Mouse (Mus musculus) midbrain, embryonic 16.5 days (tissue): ENCODE data around the gene Diablo. TPM values are rescaled to one million over a fixed set of nuclear protein-coding genes. Genes with fewer than 3 reads are reported as not detected.
A peak's percentile ranks its signal among the peaks of the same experiment; 100 is the strongest.

Experiments used
- ATAC-seq: fragments of 200-750 bp; cut with Nextera tagmentation; 2 replicates; pipeline ENCODE4 v1.8.0; 2017; ENCODE audit warnings: moderate TSS enrichment
- H3K27ac ChIP-seq: fragments of 300-500 bp; sonication (generic); 2 replicates; pipeline ENCODE4 v1.5.1; 2014; ENCODE audit warnings: mild to moderate bottlenecking, low read length, mixed read lengths
- H3K27me3 ChIP-seq: fragments of 300-500 bp; sonication (generic); 2 replicates; pipeline ENCODE4 v1.6.1; 2014; ENCODE audit warnings: low read depth, low read length, mixed read lengths; ENCODE audit not compliant: control insufficient read depth, insufficient read depth
- H3K36me3 ChIP-seq: fragments of 300-500 bp; sonication (generic); 2 replicates; pipeline ENCODE4 v1.6.1; 2014; ENCODE audit warnings: mild to moderate bottlenecking, low read length, moderate library complexity, mixed read lengths; ENCODE audit not compliant: control insufficient read depth, insufficient read depth
- H3K4me1 ChIP-seq: fragments of 300-500 bp; sonication (generic); 2 replicates; pipeline ENCODE4 v1.6.1; 2014; ENCODE audit warnings: mild to moderate bottlenecking, low read length, mixed read lengths; ENCODE audit not compliant: control insufficient read depth, insufficient read depth
- H3K4me2 ChIP-seq: fragments of 300-500 bp; sonication (generic); 2 replicates; pipeline ENCODE4 v1.6.1; 2014; ENCODE audit warnings: mild to moderate bottlenecking, low read length, mixed read lengths
- H3K4me3 ChIP-seq: fragments of 300-500 bp; sonication (generic); 2 replicates; pipeline ENCODE4 v1.5.1; 2014; ENCODE audit warnings: low read depth, mild to moderate bottlenecking, low read length, moderate library complexity, mixed read lengths
- H3K9ac ChIP-seq: fragments of 300-500 bp; sonication (generic); 2 replicates; pipeline ENCODE4 v1.6.1; 2014; ENCODE audit warnings: low read depth, low read length, mixed read lengths
- H3K9me3 ChIP-seq: fragments of 300-500 bp; sonication (generic); replicated peaks from 2 replicates; pipeline ENCODE4 v1.6.1; 2014; ENCODE audit warnings: mild to moderate bottlenecking, low read length, mixed read lengths; ENCODE audit not compliant: control insufficient read depth, poor library complexity, severe bottlenecking
- WGBS: fragments of 180-500 bp; shearing (Covaris S2); extraction: QIAGEN DNeasy Blood & Tissue Kit; methylation state at CpG from one replicate; pipeline ENCODE4 v1.1.7; 2014; 5-methylcytosine and 5-hydroxymethylcytosine counted together
- polyA plus RNA-seq: library from polyadenylated mRNA; unstranded; fragments of >200 nt; fragmentation: Nextera tagmentation; extraction: Ambion mirVana; gene quantifications from 2 replicates; pipeline ENCODE4 v1.2.1, GENCODE M21; 2015

The Diablo gene
- polyA plus RNA-seq, 1 experiment from 2014 or later, result 109 TPM

- peaks cover 39% of the 10 kb centered on the region for H3K36me3 ChIP-seq
- WGBS, result 74% methylated on average over 7 of the region's 7 CpGs
- no peak overlapping the region for H3K9ac ChIP-seq
- no peak overlapping the region for H3K27ac ChIP-seq
- H3K27me3 ChIP-seq, result no peaks in the 10 kb centered on the region
- ATAC-seq, result no peak
- no peak overlapping the region for H3K4me3 ChIP-seq
- H3K4me1 ChIP-seq, result peaks cover 3% of the 10 kb centered on the region
- no peak overlapping the region for H3K4me2 ChIP-seq
- H3K9me3 ChIP-seq, result no peaks in the 10 kb centered on the region
Observed at GRCm38 (mm10) chr5:123528641-123529040, 4.7 kb upstream of the Diablo start.

- no peak for ATAC-seq
- H3K27me3 ChIP-seq, result no peaks in the 10 kb centered on the region
- no peaks in the 10 kb centered on the region for H3K9me3 ChIP-seq
- no peak overlapping the region for H3K4me2 ChIP-seq
- no peak overlapping the region for H3K9ac ChIP-seq
- WGBS, result 94% methylated on average over 9 of the region's 9 CpGs
- peaks cover 16% of the 10 kb centered on the region for H3K4me1 ChIP-seq
- H3K27ac ChIP-seq, result no peak overlapping the region
- H3K36me3 ChIP-seq, result peaks cover 20% of the 10 kb centered on the region
- H3K4me3 ChIP-seq, result no peak overlapping the region
Observed at GRCm38 (mm10) chr5:123525916-123526495, 2.0 kb upstream of the Diablo start.

- Histone ChIP-seq H3K27ac (peak within 1 kb of the TSS; percentile 61), H3K27me3 (no peaks in the 10 kb centered on the region), H3K4me1 (peaks cover 16% of the 10 kb centered on the region), H3K9ac (peak within 1 kb of the TSS; percentile 82), H3K4me2 (peak within 1 kb of the TSS; percentile 91), H3K36me3 (peaks cover 17% of the 10 kb centered on the region), H3K4me3 (peak within 1 kb of the TSS; percentile 93), H3K9me3 (no peaks in the 10 kb centered on the region)
- 89% methylated on average over 7 of the region's 7 CpGs for WGBS
- ATAC-seq, result no peak
Observed at GRCm38 (mm10) chr5:123525281-123525680, 1.3 kb upstream of the Diablo start, which contains the start of gene Gm49027. TSS of gene Gm49027 (minus strand) at chr5:123525488.

GRCm38 (mm10) chr5:123524393-123524750 lies 396 bp upstream of the Diablo start:
- Histone ChIP-seq H3K9me3 (no peaks in the 10 kb centered on the region), H3K27me3 (no peaks in the 10 kb centered on the region)
- under 1% methylated on average over 26 of the region's 27 CpGs for WGBS

GRCm38 (mm10) chr5:123522166-123522565 lies 1.8 kb downstream of the Diablo start:
- Histone ChIP-seq H3K4me1 (peaks cover 16% of the 10 kb centered on the region), H3K9me3 (no peaks in the 10 kb centered on the region), H3K9ac (no peak overlapping the region), H3K4me3 (no peak overlapping the region), H3K4me2 (no peak overlapping the region), H3K27me3 (no peaks in the 10 kb centered on the region), H3K27ac (no peak overlapping the region), H3K36me3 (peaks cover 6% of the 10 kb centered on the region)
- no peak for ATAC-seq
- 84% methylated on average over 1 of the region's 1 CpGs for WGBS

More at GRCm38 (mm10) chr5:123524393-123524750, 396 bp upstream of the Diablo start:
- peaks cover 8% of the 10 kb centered on the region for H3K36me3 ChIP-seq
- peak overlapping the region; percentile 82 for H3K9ac ChIP-seq
- peak; percentile 90 for ATAC-seq
- peaks cover 16% of the 10 kb centered on the region for H3K4me1 ChIP-seq
- H3K4me2 ChIP-seq, result peak overlapping the region; percentile 91
- H3K27ac ChIP-seq, result peak overlapping the region; percentile 61
- peak overlapping the region; percentile 93 for H3K4me3 ChIP-seq

DNA sequence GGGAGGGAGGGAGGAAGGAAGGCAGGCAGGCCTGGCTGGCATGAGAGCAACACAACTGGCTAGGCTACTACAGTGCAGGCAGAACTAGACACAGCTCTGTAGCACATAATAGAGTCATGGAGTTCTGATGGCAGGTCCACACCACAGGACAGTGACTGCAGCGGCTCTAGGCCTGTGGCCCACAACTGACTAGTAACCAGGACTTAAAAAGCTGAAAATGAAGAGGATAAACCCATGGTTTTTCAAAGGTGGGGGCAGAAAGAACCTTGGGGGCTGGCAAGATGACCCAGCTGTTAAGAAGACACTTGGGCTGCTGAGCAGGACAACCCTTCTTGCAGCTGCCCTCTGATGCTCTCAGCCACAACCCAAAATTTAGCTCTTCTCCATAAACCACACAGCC lies 2.4 kb downstream of the Diablo start:
- H3K4me2 ChIP-seq, result no peak overlapping the region
- H3K4me3 ChIP-seq, result no peak overlapping the region
- no peak overlapping the region for H3K9ac ChIP-seq
- ATAC-seq, result no peak
- no peaks in the 10 kb centered on the region for H3K9me3 ChIP-seq
- peaks cover 16% of the 10 kb centered on the region for H3K4me1 ChIP-seq
- WGBS, result 89% methylated on average over 1 of the region's 1 CpGs
- peaks cover 8% of the 10 kb centered on the region for H3K36me3 ChIP-seq
- H3K27me3 ChIP-seq, result no peaks in the 10 kb centered on the region
- no peak overlapping the region for H3K27ac ChIP-seq

DNA sequence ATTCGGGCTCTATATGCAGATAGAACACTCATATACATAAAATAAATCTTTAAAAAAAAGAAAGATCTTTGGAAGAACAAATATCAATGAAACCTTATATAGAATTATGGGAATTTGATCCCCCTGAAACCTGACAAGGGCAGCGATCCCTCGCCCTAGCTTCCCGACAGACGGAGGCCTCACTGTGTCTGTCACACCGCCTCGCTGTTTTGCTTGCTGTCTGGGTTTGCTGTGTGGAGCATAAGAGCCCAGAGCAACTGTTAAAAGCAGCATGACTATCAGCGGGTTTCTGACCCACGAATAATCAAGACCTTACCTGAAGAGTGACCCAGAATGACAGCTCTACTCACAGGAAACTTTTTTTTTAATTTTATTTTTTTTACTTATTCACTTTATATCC lies 3.3 kb downstream of the Diablo start:
- Histone ChIP-seq H3K36me3 (peaks cover 13% of the 10 kb centered on the region), H3K4me1 (peaks cover 16% of the 10 kb centered on the region), H3K4me3 (no peak overlapping the region), H3K9ac (no peak overlapping the region), H3K4me2 (no peak overlapping the region), H3K9me3 (no peaks in the 10 kb centered on the region), H3K27ac (no peak overlapping the region), H3K27me3 (no peaks in the 10 kb centered on the region)
- 92% methylated on average over 9 of the region's 9 CpGs for WGBS
- ATAC-seq, result no peak

- ATAC-seq, result no peak
- 93% methylated on average over 5 of the region's 5 CpGs for WGBS
- Histone ChIP-seq H3K27ac (no peak overlapping the region), H3K4me1 (no peaks in the 10 kb centered on the region), H3K36me3 (peaks cover 21% of the 10 kb centered on the region), H3K4me3 (no peak overlapping the region), H3K27me3 (no peaks in the 10 kb centered on the region), H3K9ac (no peak overlapping the region), H3K9me3 (no peaks in the 10 kb centered on the region), H3K4me2 (no peak overlapping the region)
Observed at GRCm38 (mm10) chr5:123514871-123515270, 9.1 kb downstream of the Diablo start.

GRCm38 (mm10) chr5:123512102-123512501 lies 11.9 kb downstream of the Diablo start:
- H3K9me3 ChIP-seq, result no peaks in the 10 kb centered on the region
- ATAC-seq, result no peak
- no peaks in the 10 kb centered on the region for H3K27me3 ChIP-seq
- no peak overlapping the region for H3K4me2 ChIP-seq
- 77% methylated on average over 3 of the region's 3 CpGs for WGBS
- H3K36me3 ChIP-seq, result peaks cover 14% of the 10 kb centered on the region
- no peak overlapping the region for H3K9ac ChIP-seq
- no peak overlapping the region for H3K27ac ChIP-seq
- no peak overlapping the region for H3K4me3 ChIP-seq
- H3K4me1 ChIP-seq, result peaks cover 4% of the 10 kb centered on the region; the same call in 1 of the 2 replicates
